Mouse (Mus musculus) G1E (cell line): ENCODE measurements around the gene Mtor.

Experiments used
- CTCF ChIP-seq: IDR thresholded peaks from 2 replicates; pipeline ENCODE4 v1.5.1; 2012; ENCODE audit warnings: low read depth, low read length, inconsistent platforms, mixed read lengths
- GATA1 ChIP-seq: IDR thresholded peaks from 2 replicates; pipeline ENCODE4 v1.6.1; 2012; ENCODE audit warnings: borderline replicate concordance, low read length, inconsistent platforms, mixed read lengths
- POLR2AphosphoS5 ChIP-seq: IDR thresholded peaks from 2 replicates; pipeline ENCODE4 v1.6.1; 2012; ENCODE audit warnings: low read depth, low read length, inconsistent platforms; ENCODE audit not compliant: insufficient replicate concordance

DNA sequence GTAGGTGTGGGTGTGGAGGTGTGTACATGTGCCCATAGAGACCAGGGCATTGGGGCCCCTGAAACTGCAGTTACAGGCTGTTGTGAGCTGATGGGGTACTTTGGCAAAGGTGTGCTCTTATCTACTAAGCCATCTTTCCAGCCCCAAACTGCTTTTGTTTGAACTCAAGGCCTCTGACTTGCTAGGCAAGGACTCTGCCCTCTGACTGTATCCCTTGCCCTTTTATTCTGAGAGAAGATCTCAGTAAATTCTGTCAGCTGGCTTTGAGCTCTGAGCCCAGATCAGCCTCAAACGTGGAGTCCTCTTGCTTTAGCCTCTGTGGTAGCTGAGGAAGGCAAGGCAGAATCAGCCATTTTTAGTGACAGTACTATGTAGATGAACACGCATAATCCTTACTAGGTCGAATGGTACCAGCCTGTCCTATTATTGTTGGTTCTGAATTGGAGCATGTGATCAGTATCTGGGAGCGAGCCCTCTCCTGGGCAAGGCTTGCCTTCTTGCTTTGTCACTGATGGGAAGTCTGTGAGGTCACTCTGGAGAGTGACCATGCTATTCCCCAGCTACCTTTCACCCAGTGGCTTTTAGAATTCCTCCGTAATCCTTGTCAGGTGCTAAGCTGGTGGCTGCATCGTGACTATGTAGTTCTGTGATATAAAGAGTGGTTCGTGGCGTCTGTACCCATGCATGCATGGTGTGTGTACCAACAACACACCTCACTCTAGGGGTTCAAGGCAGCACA is 24.2 kb downstream of the Mtor start:
- TF ChIP-seq CTCF (no peak), GATA1 (no peak), POLR2AphosphoS5 (no peak)
